Mouse (Mus musculus) left cerebral cortex, postnatal 25 days (tissue): ENCODE measurements at regions not wholly inside any gene's neighbourhood (a gene's known extent, or its start where the extent isn't known, plus 50 kb on each side); places are given as distances from the start of the nearest gene placed in this dataset.

Source experiments
- DNase-seq, 2 experiments: peaks; one replicate each; pipeline ENCODE4 v3.0.0; 2022; ENCODE audit warnings: low spot score in 2 of 2, mixed read lengths in 1 of 2
- intact Hi-C: fragments of 180-260 bp; cut with DNase I; formaldehyde crosslinking; loops from one replicate; pipeline ENCODE4 v1.15.1; 2025

- intact Hi-C loops = no loop called here
- no peak for DNase-seq
These were observed 332.7 kb downstream of the Kcnj2 start for GRCm38 (mm10) chr11:111398706-111399105.

- intact Hi-C loops = loop anchor here (5.0 kb wide), 1 partner anchor 342 kb away; the partner anchor contains the start of gene Kcnj2
These were observed 343.3 kb downstream of the Kcnj2 start for GRCm38 (mm10) chr11:111409266-111409665.

GRCm38 (mm10) chr11:111424871-111425270, 358.9 kb downstream of the Kcnj2 start:
- intact Hi-C loops = no loop called here
- DNase-seq = no peak

More at GRCm38 (mm10) chr11:111409266-111409665, 343.3 kb downstream of the Kcnj2 start:
- peak in 1 of 2 experiments; percentile 47 for DNase-seq

GRCm38 (mm10) chr11:111426715-111427114, 360.8 kb downstream of the Kcnj2 start:
- intact Hi-C loops = no loop called here
- no peak for DNase-seq

GRCm38 (mm10) chr11:111442257-111442656, 376.3 kb downstream of the Kcnj2 start:
- DNase-seq = no peak
- intact Hi-C loops = loop anchor here (10.0 kb wide), 1 partner anchor 867 kb away; no protein-coding TSS in a partner anchor

- intact Hi-C loops = loop anchor here (10.0 kb wide), 1 partner anchor 869 kb away; no protein-coding TSS in a partner anchor
- DNase-seq = no peak
These were observed 377.4 kb downstream of the Kcnj2 start for GRCm38 (mm10) chr11:111443381-111443780.

- DNase-seq = no peak
- intact Hi-C loops = loop anchor here (1.0 to 10.0 kb wide), 3 partner anchors 379 to 907 kb away; no protein-coding TSS in a partner anchor
These were observed 378.8 kb downstream of the Kcnj2 start for GRCm38 (mm10) chr11:111444791-111445190.

- intact Hi-C loops = loop anchor here (1.0 to 10.0 kb wide), 3 partner anchors 380 to 908 kb away; no protein-coding TSS in a partner anchor
These were observed 379.8 kb downstream of the Kcnj2 start for GRCm38 (mm10) chr11:111445764-111446163.

GRCm38 (mm10) chr11:111450811-111451494, 385.0 kb downstream of the Kcnj2 start:
- intact Hi-C loops = no loop called here
- DNase-seq = peak; percentile 12 to 18

More at GRCm38 (mm10) chr11:111445764-111446163, 379.8 kb downstream of the Kcnj2 start:
- DNase-seq = peak in 1 of 2 experiments; percentile 28

GRCm38 (mm10) chr11:111460046-111460445, 394.1 kb downstream of the Kcnj2 start:
- no peak for DNase-seq
- intact Hi-C loops = no loop called here

- DNase-seq = no peak
- intact Hi-C loops = no loop called here
These were observed 419.0 kb downstream of the Kcnj2 start for GRCm38 (mm10) chr11:111484981-111485380.

- intact Hi-C loops = no loop called here
- peak in 1 of 2 experiments; percentile 14 for DNase-seq
These were observed 446.5 kb downstream of the Kcnj2 start for GRCm38 (mm10) chr11:111512471-111512870.

GRCm38 (mm10) chr11:111522716-111523115, 456.8 kb downstream of the Kcnj2 start:
- peak; percentile 74 to 94 for DNase-seq
- intact Hi-C loops = loop anchor here (1.0 to 10.0 kb wide), 4 partner anchors 188 to 986 kb away; partner anchors contain the start of gene Kcnj2

GRCm38 (mm10) chr11:111523465-111523864, 457.5 kb downstream of the Kcnj2 start:
- intact Hi-C loops = loop anchor here (1.0 to 10.0 kb wide), 4 partner anchors 189 to 987 kb away; partner anchors contain the start of gene Kcnj2
- peak; percentile 55 to 76 for DNase-seq

- DNase-seq = no peak
- intact Hi-C loops = loop anchor here (10.0 kb wide), 1 partner anchor 191 kb away; no protein-coding TSS in a partner anchor
These were observed 460.2 kb downstream of the Kcnj2 start for GRCm38 (mm10) chr11:111526010-111526742.

GRCm38 (mm10) chr11:111529591-111529990, 463.6 kb downstream of the Kcnj2 start:
- peak; percentile 30 to 69 for DNase-seq
- intact Hi-C loops = loop anchor here (10.0 kb wide), 1 partner anchor 195 kb away; no protein-coding TSS in a partner anchor

- intact Hi-C loops = loop anchor here (5.0 to 10.0 kb wide), 3 partner anchors 574 to 1166 kb away; no protein-coding TSS in a partner anchor
- DNase-seq = no peak
These were observed 464.9 kb downstream of the Kcnj2 start for GRCm38 (mm10) chr11:111530912-111531311.

GRCm38 (mm10) chr11:111532457-111532856, 466.5 kb downstream of the Kcnj2 start:
- DNase-seq = peak; percentile 38 to 61
- intact Hi-C loops = loop anchor here (2.0 to 10.0 kb wide), 4 partner anchors 572 to 1168 kb away; no protein-coding TSS in a partner anchor

- DNase-seq = peak; percentile 38 to 60
- intact Hi-C loops = loop anchor here (2.0 to 10.0 kb wide), 5 partner anchors 101 to 1243 kb away; no protein-coding TSS in a partner anchor
These were observed 470.3 kb downstream of the Kcnj2 start for GRCm38 (mm10) chr11:111536040-111536836.
